Mouse (Mus musculus): ENCODE data around the gene Gpr182.
A peak's percentile ranks its signal among the peaks of the same experiment; 100 is the strongest.
"Not testable (repeated sequence)": the region's sequence is repeated elsewhere in the genome, so short reads cannot be mapped to it uniquely, and the experiment has no call there.

The Gpr182 gene

GRCm38 (mm10) chr10:127751548-127751947, at the start of gene Gpr182:
Gpr182 (minus strand) TSS chr10:127751732.
- no peak for DNase-seq (ENCODE audit: low spot score in 2 of 2)

GRCm38 (mm10) chr10:127800891-127801290, 49.4 kb upstream of the Gpr182 start, which contains the start of gene Rdh16:
Rdh16 (plus strand) TSS chr10:127801152.
- no peak for DNase-seq (ENCODE audit: low spot score in 2 of 2)

DNA sequence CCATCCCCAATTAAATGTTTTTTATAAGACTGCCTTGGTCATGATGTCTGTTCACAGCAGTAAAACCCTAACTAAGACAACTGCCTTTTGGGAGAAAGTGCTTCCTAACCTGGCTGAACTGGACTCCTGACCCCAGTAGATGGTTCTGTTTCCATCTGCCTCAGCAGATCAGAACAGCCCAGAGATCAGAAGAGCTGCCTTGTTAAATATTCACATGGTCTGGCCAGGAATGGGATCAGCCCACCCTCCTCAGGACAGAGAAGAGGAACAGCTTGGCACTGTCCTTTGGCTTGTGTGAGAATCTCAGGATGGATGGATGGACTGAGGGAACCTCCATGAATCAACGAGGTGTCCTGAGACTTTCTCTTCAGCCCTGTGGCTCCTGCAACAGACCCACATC, 47.8 kb upstream of the Gpr182 start:
- DNase-seq (ENCODE audit: low spot score in 2 of 2), result no peak

- not testable (repeated sequence) for DNase-seq (ENCODE audit: low spot score in 2 of 2)
Measured at GRCm38 (mm10) chr10:127785411-127785810, 33.9 kb upstream of the Gpr182 start.

- not testable (repeated sequence) for DNase-seq (ENCODE audit: low spot score in 2 of 2)
Measured at GRCm38 (mm10) chr10:127782321-127782720, 30.8 kb upstream of the Gpr182 start.

DNA sequence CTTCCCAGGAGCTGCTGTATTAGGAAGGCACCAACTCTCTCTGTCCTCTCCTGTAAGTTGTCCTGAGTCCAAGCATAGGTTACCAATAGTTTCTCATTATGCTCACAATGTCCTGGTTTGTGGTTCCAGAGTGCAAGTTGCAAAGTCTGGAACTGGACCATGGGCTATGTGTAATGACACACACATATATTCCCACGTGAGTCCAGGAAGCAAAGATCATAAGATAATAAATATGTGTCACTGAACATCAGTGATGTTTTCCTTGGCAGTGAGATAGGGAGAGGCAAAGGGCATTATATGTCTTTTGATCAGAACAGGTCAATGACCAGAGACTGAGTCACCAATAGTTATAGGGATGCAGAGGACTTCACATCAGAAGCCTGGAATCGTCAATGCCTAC, 24.5 kb upstream of the Gpr182 start, which contains the start of gene Rdh9:
Rdh9 (plus strand) TSS at position 376 of the 400 bp plus-strand sequence.
- no peak for DNase-seq (ENCODE audit: low spot score in 2 of 2)

GRCm38 (mm10) chr10:127766564-127766963, 15.0 kb upstream of the Gpr182 start:
- DNase-seq (ENCODE audit: low spot score in 2 of 2), result peak in 1 of 2 experiments; percentile 10

DNA sequence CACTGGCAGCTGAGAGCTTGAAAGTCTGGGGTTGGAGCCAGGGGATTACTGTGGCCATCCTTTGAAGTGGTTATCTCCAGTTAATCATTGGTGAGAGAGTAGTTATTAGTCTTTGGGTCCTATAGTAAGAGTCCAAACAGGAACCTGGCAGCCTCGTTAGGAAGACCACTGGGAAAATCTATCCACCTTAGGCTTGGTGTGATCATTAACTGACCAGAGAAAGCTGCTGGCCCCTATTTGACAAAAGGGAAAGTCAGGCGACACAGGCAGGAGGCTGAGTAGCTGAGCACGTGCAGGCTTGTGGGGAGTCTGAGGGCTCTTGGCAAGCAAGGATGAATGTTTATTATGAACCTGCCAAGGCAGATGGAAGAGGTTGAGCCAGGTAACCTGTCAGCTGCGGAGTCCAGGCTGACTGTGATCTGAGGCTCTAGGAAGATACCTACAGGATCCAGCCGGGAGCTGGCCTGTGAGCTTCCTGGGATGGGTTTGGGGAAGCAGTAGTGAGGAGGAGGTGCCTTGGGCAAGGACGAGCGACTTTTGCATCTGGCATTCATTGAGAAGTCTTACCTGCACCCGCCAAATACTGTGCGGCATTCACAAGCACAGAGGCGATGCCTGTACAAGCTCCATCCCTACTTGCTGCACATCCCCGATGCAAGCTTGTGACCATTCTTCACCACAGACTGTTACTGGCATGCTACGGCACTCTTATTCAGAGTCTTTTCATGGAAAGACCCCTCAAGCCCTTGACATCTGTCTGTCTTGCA, 12.6 kb upstream of the Gpr182 start:
- peak in 1 of 2 experiments; percentile 14 for DNase-seq (ENCODE audit: low spot score in 2 of 2)

- DNase-seq (ENCODE audit: low spot score in 2 of 2), result peak in 1 of 2 experiments; percentile 6
Measured at GRCm38 (mm10) chr10:127762926-127763325, 11.4 kb upstream of the Gpr182 start.

- peak in 1 of 2 experiments; percentile 9 for DNase-seq (ENCODE audit: low spot score in 2 of 2)
Measured at GRCm38 (mm10) chr10:127759181-127760110, 7.9 kb upstream of the Gpr182 start, which contains the start of the genes Rdh1 and Rdh16f1. Rdh1 (plus strand) TSS chr10:127759721. Rdh16f1 (plus strand) TSS chr10:127759787.

- DNase-seq (ENCODE audit: low spot score in 2 of 2), result peak; percentile 15 to 50
Measured at GRCm38 (mm10) chr10:127755770-127756468, 4.4 kb upstream of the Gpr182 start.

GRCm38 (mm10) chr10:127755246-127755645, 3.7 kb upstream of the Gpr182 start:
- peak in 1 of 2 experiments; percentile 3 for DNase-seq (ENCODE audit: low spot score in 2 of 2)

GRCm38 (mm10) chr10:127754566-127755166, 3.1 kb upstream of the Gpr182 start:
- peak in 1 of 2 experiments; percentile 47 for DNase-seq (ENCODE audit: low spot score in 2 of 2)

GRCm38 (mm10) chr10:127750136-127750777, 1.3 kb downstream of the Gpr182 start:
- DNase-seq (ENCODE audit: low spot score in 2 of 2), result no peak

GRCm38 (mm10) chr10:127748847-127749612, 2.5 kb downstream of the Gpr182 start:
- DNase-seq (ENCODE audit: low spot score in 2 of 2), result peak in 1 of 2 experiments; percentile 43

GRCm38 (mm10) chr10:127747254-127747653, 4.3 kb downstream of the Gpr182 start:
- DNase-seq (ENCODE audit: low spot score in 2 of 2), result no peak

- no peak for DNase-seq (ENCODE audit: low spot score in 2 of 2)
Measured at GRCm38 (mm10) chr10:127745886-127746285, 5.6 kb downstream of the Gpr182 start.

DNA sequence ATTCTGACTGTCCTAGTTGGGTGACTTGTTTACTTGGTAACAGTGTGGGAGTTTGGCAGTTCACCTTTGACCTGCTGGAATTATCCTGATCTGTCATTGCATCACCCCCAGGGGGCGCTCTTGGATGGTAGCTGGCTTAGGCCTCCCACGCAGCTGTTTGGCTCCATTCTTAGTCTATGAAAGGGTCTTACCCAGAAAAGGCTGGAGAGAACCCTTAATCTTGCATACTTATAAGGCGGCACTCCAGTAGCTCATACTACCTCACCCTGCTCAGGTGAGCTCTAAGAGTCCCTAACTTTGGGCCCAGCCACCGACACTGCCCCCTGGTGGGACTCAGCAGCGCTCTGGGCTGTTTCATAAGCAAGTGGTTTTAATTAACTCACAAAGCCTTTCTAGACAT, 6.9 kb downstream of the Gpr182 start:
- no peak for DNase-seq (ENCODE audit: low spot score in 2 of 2)

GRCm38 (mm10) chr10:127739661-127740161, 11.8 kb downstream of the Gpr182 start:
- peak in 1 of 2 experiments; percentile 32 for DNase-seq (ENCODE audit: low spot score in 2 of 2)
